In genomic region chr4:150746430-150746923, GRCm38 (mm10) we compare ENCODE assay signal across 8 mouse cellular contexts.
A peak's percentile ranks its signal among the peaks of the same experiment; 100 is the strongest.
DNase-seq lines count a peak whose midpoint lies in the region; ATAC-seq and TF ChIP-seq lines count a peak whose summit lies in the region.

No protein-coding gene starts in this region.

- intact Hi-C loops in heart, postnatal 25 days (cut with DNase I) = no loop called here

- peak overlapping the region; percentile 87 for H3K27ac ChIP-seq in heart, embryonic 10.5 days
- peak overlapping the region; percentile 79 for H3K27ac ChIP-seq in thymus, adult 2 months (ENCODE audit: control insufficient read depth, insufficient read depth, low read length)
- H3K27ac ChIP-seq in liver, embryonic 16.5 days (ENCODE audit: low read length) = peak overlapping the region; percentile 73

- TF ChIP-seq POLR2A in thymus, adult 2 months (IDR thresholded peaks at IDR 0.05; ENCODE audit: control insufficient read depth, extremely low read depth, insufficient read depth, low read length, poor library complexity) = no peak

- DNase-seq in heart, embryonic 10.5 days (ENCODE audit: low spot score) = no peak
- no peak for DNase-seq in heart, postnatal 25 days (ENCODE audit: low spot score)
- peak; percentile 25 for DNase-seq in thymus, adult 2 months
- no peak for DNase-seq in thymus, postnatal 0 days (ENCODE audit: low spot score)
- DNase-seq in layer of hippocampus, adult 18-20 months (ENCODE audit: low spot score in 2 of 2) = no peak
- DNase-seq in frontal cortex, postnatal 25 days (ENCODE audit: low spot score in 2 of 2) = no peak

- no peaks in the 10 kb centered on the region for H3K36me3 ChIP-seq in heart, embryonic 10.5 days
- H3K36me3 ChIP-seq in thymus, adult 2 months (ENCODE audit: control insufficient read depth, insufficient read depth, low read length) = no peaks in the 10 kb centered on the region
- no peaks in the 10 kb centered on the region for H3K36me3 ChIP-seq in liver, embryonic 16.5 days (ENCODE audit: control insufficient read depth, insufficient read depth)

- TF ChIP-seq CTCF in thymus, adult 2 months (IDR thresholded peaks at IDR 0.05; ENCODE audit: borderline replicate concordance, control insufficient read depth, extremely low read depth, insufficient read depth, low read length, poor library complexity) = no peak

- H3K9me3 ChIP-seq in heart, embryonic 10.5 days = no peaks in the 10 kb centered on the region
- H3K9me3 ChIP-seq in liver, embryonic 16.5 days (replicated peaks; ENCODE audit: control insufficient read depth, low read length) = no peaks in the 10 kb centered on the region

- no peak for ATAC-seq in liver, embryonic 16.5 days (ENCODE audit: low read depth)
- no peak for ATAC-seq in megakaryocyte, adult 5-6 weeks (ENCODE audit: poor library complexity, severe bottlenecking)

- no peak overlapping the region for H3K9ac ChIP-seq in liver, embryonic 16.5 days (ENCODE audit: low read depth, low read length)

- 0 out of 2 replicates have a peak, but pooled peaks cover 8% of the 10 kb centered on the region for H3K27me3 ChIP-seq in heart, embryonic 10.5 days (ENCODE audit: insufficient read depth, poor library complexity, severe bottlenecking)
- H3K27me3 ChIP-seq in thymus, adult 2 months (ENCODE audit: control insufficient read depth, insufficient read depth, low read length) = no peaks in the 10 kb centered on the region
- no peaks in the 10 kb centered on the region for H3K27me3 ChIP-seq in liver, embryonic 16.5 days (ENCODE audit: control insufficient read depth, insufficient read depth, low read depth, low read length)

- 0 out of 2 replicates have a peak overlapping the region, but pooled peaks have one; percentile 9 for H3K4me2 ChIP-seq in liver, embryonic 16.5 days (ENCODE audit: low read depth, low read length)

- WGBS in heart, embryonic 10.5 days = 61% methylated on average over 13 of the region's 13 CpGs
- 43% methylated on average over 13 of the region's 13 CpGs for WGBS in thymus, adult 2 months
- 59% methylated on average over 13 of the region's 13 CpGs for WGBS in liver, embryonic 16.5 days (ENCODE audit: insufficient replicate concordance)

- peaks cover 44% of the 10 kb centered on the region for H3K4me1 ChIP-seq in heart, embryonic 10.5 days
- peaks cover 35% of the 10 kb centered on the region for H3K4me1 ChIP-seq in thymus, adult 2 months (replicated peaks; ENCODE audit: control insufficient read depth, insufficient read depth, low read length)
- H3K4me1 ChIP-seq in liver, embryonic 16.5 days (ENCODE audit: control insufficient read depth, low read depth, low read length) = peaks cover 2% of the 10 kb centered on the region; the same call in 1 of the 2 replicates

- H3K4me3 ChIP-seq in heart, embryonic 10.5 days = no peak overlapping the region
- no peak overlapping the region for H3K4me3 ChIP-seq in thymus, adult 2 months (ENCODE audit: control insufficient read depth, insufficient read depth, low read length)
- H3K4me3 ChIP-seq in liver, embryonic 16.5 days (ENCODE audit: low read depth, low read length) = no peak overlapping the region
